Comparison of ENCODE assay signal across 31 mouse cellular contexts in the genomic region with DNA sequence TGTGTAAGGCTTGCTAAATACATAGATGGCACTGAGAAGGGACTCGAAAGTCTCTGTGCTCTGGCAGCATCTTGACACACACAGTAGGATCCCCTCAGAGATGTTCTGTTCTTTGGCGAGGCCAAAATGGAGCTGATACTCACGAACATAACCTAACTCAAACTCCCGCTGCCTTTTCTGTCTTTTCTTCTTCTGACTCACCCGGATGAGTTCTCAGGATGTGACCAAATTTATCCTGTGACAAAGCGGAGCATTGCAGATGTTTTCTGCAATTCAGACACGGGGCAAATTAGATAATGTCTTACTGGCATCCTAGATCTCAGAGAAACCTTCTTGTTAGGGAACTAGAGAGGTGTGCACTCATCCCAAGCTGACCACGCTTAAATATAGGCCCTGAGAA. TPM values are rescaled to one million over a fixed set of nuclear protein-coding genes. Genes with fewer than 3 reads are reported as not detected.
DNase-seq lines count a peak whose midpoint lies in the region; ATAC-seq lines count a peak whose summit lies in the region.
"Had no signal": no experiment of that assay in that cellular context is flagged by ENCODE, and none has a peak within 500 bp of the region (broad histone marks: within the 10 kb centered on the region; RNA-seq: fewer than 3 reads in every experiment).

No protein-coding gene starts in this region.

- no peak for ATAC-seq in intestine, embryonic 15.5 days
- ATAC-seq in forebrain, embryonic 14.5 days, result no peak
- ATAC-seq: activated CD4-positive, CD25-positive, alpha-beta regulatory T cell, adult 4 months; forebrain, embryonic 15.5 days; forebrain, postnatal 0 days; Patski had no signal

- DNase-seq in heart, adult 11 months, result peak; percentile 29
- DNase-seq in heart, adult 8-10 months (ENCODE audit: low spot score), result no peak
- DNase-seq in brain, adult 2 months (ENCODE audit: low read depth, low spot score), result peak; percentile 71
- no peak for DNase-seq in forebrain, embryonic 14.5 days (ENCODE audit: low spot score)
- DNase-seq: adrenal gland, adult 8-10 months; adrenal gland, postnatal 14 days; adrenal gland, postnatal 36 days; cerebellum, adult 11 months; cerebellum, adult 18-20 months; cerebellum, adult 8-10 months; cerebellum, adult 9-11 months; cerebellum, postnatal 14 days; cerebellum, postnatal 36 days; embryo, embryonic 11 days; forebrain, postnatal 0 days had no signal

- no peak overlapping the region for H3K4me3 ChIP-seq in intestine, embryonic 15.5 days (replicated peaks)
- no peak overlapping the region for H3K4me3 ChIP-seq in forebrain, embryonic 14.5 days (ENCODE audit: low read depth, low read length)
- H3K4me3 ChIP-seq: embryonic facial prominence, embryonic 13.5 days; embryonic facial prominence, embryonic 15.5 days; erythroblast, embryonic 14.5 days; forebrain, embryonic 10.5 days; forebrain, embryonic 12.5 days; forebrain, embryonic 15.5 days had no signal

- H3K9ac ChIP-seq in intestine, embryonic 15.5 days, result no peak overlapping the region
- H3K9ac ChIP-seq in forebrain, embryonic 14.5 days (ENCODE audit: low read length), result no peak overlapping the region
- H3K9ac ChIP-seq: embryonic facial prominence, embryonic 13.5 days; embryonic facial prominence, embryonic 15.5 days; forebrain, embryonic 12.5 days; forebrain, embryonic 15.5 days; forebrain, postnatal 0 days had no signal

- no peak overlapping the region for H3K27ac ChIP-seq in intestine, embryonic 15.5 days
- H3K27ac ChIP-seq in forebrain, embryonic 14.5 days (ENCODE audit: low read depth, low read length), result no peak overlapping the region
- H3K27ac ChIP-seq: embryonic facial prominence, embryonic 13.5 days; embryonic facial prominence, embryonic 15.5 days; forebrain, embryonic 10.5 days; forebrain, embryonic 12.5 days; forebrain, embryonic 15.5 days had no signal

- WGBS in intestine, embryonic 15.5 days, result 79% methylated on average over 8 of the region's 8 CpGs
- 81% methylated on average over 8 of the region's 8 CpGs for WGBS in forebrain, embryonic 14.5 days

- H3K9me3 ChIP-seq in intestine, embryonic 15.5 days, result no peaks in the 10 kb centered on the region
- H3K9me3 ChIP-seq in forebrain, embryonic 14.5 days (replicated peaks; ENCODE audit: control insufficient read depth, low read length), result no peaks in the 10 kb centered on the region
- H3K9me3 ChIP-seq: embryonic facial prominence, embryonic 13.5 days; embryonic facial prominence, embryonic 15.5 days; forebrain, embryonic 10.5 days; forebrain, embryonic 12.5 days; forebrain, embryonic 15.5 days had no signal

- no peaks in the 10 kb centered on the region for H3K27me3 ChIP-seq in intestine, embryonic 15.5 days (replicated peaks)
- no peaks in the 10 kb centered on the region for H3K27me3 ChIP-seq in forebrain, embryonic 14.5 days (replicated peaks; ENCODE audit: control insufficient read depth, insufficient read depth, low read length)
- H3K27me3 ChIP-seq: embryonic facial prominence, embryonic 13.5 days; embryonic facial prominence, embryonic 15.5 days; forebrain, embryonic 15.5 days had no signal

- H3K4me1 ChIP-seq in intestine, embryonic 15.5 days (replicated peaks), result no peaks in the 10 kb centered on the region
- H3K4me1 ChIP-seq in forebrain, embryonic 14.5 days (ENCODE audit: control insufficient read depth, insufficient read depth, low read length), result no peaks in the 10 kb centered on the region
- H3K4me1 ChIP-seq: embryonic facial prominence, embryonic 13.5 days; embryonic facial prominence, embryonic 15.5 days; forebrain, embryonic 10.5 days; forebrain, embryonic 12.5 days; forebrain, embryonic 15.5 days had no signal

- H3K36me3 ChIP-seq in intestine, embryonic 15.5 days, result no peaks in the 10 kb centered on the region
- H3K36me3 ChIP-seq in forebrain, embryonic 14.5 days (ENCODE audit: control insufficient read depth, insufficient read depth, low read length), result no peaks in the 10 kb centered on the region
- H3K36me3 ChIP-seq: embryonic facial prominence, embryonic 13.5 days; embryonic facial prominence, embryonic 15.5 days; forebrain, embryonic 10.5 days; forebrain, embryonic 12.5 days; forebrain, embryonic 15.5 days; G1E had no signal

- no peak overlapping the region for H3K4me2 ChIP-seq in intestine, embryonic 15.5 days (replicated peaks)
- H3K4me2 ChIP-seq in forebrain, embryonic 14.5 days (ENCODE audit: low read length), result no peak overlapping the region
- H3K4me2 ChIP-seq: embryonic facial prominence, embryonic 13.5 days; embryonic facial prominence, embryonic 15.5 days; forebrain, embryonic 12.5 days; forebrain, embryonic 15.5 days had no signal

RNA-seq across cellular contexts. Expression of a gene that starts 2.3 kb away (rescaled TPM):
- not detected for total RNA-seq in heart, adult 8-10 months (2022)
- polyA plus RNA-seq in intestine, embryonic 15.5 days (2015; fragmentation: Nextera tagmentation; extraction: Ambion mirVana), result not detected in 2 replicates
- polyA plus RNA-seq in forebrain, embryonic 14.5 days (2014; fragmentation: Nextera tagmentation; extraction: Ambion mirVana), result not detected in 2 replicates
- total RNA-seq: adrenal gland, adult 18-20 months; adrenal gland, adult 8-10 months; adrenal gland, postnatal 14 days; adrenal gland, postnatal 36 days; common myeloid progenitor, adult 5-6 weeks; G1E had no signal
- polyA plus RNA-seq: activated CD4-positive, CD25-positive, alpha-beta regulatory T cell, adult 4 months; brain, embryonic 14.5 days; C2C12; embryonic facial prominence, embryonic 11.5 days; embryonic facial prominence, embryonic 13.5 days; erythroblast, embryonic 14.5 days; forebrain, embryonic 10.5 days; forebrain, embryonic 12.5 days; forebrain, embryonic 15.5 days; forebrain, postnatal 0 days; frontal cortex, adult 2 months; G1E; Patski had no signal

RNA-seq across cellular contexts. Expression of a gene that starts 28.4 kb away (rescaled TPM):
- total RNA-seq in heart, adult 8-10 months (2022), result not detected
- 0.13 TPM in 1 of 2 replicates, not detected in the other for polyA plus RNA-seq in intestine, embryonic 15.5 days (2015; fragmentation: Nextera tagmentation; extraction: Ambion mirVana)
- polyA plus RNA-seq in forebrain, embryonic 14.5 days (2014; fragmentation: Nextera tagmentation; extraction: Ambion mirVana), result 0.41 and 0.82 TPM in 2 replicates
- total RNA-seq: adrenal gland, postnatal 14 days; adrenal gland, postnatal 36 days; common myeloid progenitor, adult 5-6 weeks had no signal
- polyA plus RNA-seq: activated CD4-positive, CD25-positive, alpha-beta regulatory T cell, adult 4 months; C2C12; erythroblast, embryonic 14.5 days; forebrain, embryonic 10.5 days; forebrain, embryonic 12.5 days; G1E; Patski had no signal

Comparison
In these comparisons a context has a peak if more than half of its experiments do, and no peak if none do; other contexts are left out.
1. DNase-seq: peak in heart, adult 11 months (single experiment) and brain, adult 2 months (single experiment); none in heart, adult 8-10 months (single experiment) and forebrain, embryonic 14.5 days (single experiment).